Mouse (Mus musculus) embryo, embryonic 10.5 days (tissue): ENCODE results near the gene Fgfr4.
"Not testable (repeated sequence)": the region's sequence is repeated elsewhere in the genome, so short reads cannot be mapped to it uniquely, and the experiment has no call there.

Experiments
- DNase-seq: peaks from one replicate; pipeline ENCODE4 v3.0.0-alpha.2; 2015; ENCODE audit warnings: low spot score

Fgfr4 gene

DNA sequence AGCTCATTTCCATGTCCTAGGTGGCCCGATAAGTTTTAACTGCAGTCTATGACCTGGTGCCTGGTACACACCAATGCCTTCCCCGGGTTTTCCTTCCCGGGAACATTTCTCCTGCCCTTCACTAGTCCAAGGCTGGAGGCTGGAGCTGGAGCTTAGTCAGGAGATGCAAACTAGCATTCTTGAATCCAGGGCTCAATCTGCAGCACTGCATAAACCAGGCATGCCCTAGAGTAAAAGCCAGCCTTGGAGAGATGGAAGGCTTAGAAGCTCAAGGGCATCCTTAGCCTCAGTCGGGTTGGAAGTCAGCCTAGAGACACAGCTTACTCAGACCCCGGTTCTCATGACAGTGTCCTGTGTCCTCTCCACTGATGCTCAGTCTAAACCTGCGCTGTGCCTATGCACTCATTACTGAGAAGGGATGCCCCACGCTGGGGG, 19.9 kb downstream of the Fgfr4 start:
- no peak for DNase-seq

DNA sequence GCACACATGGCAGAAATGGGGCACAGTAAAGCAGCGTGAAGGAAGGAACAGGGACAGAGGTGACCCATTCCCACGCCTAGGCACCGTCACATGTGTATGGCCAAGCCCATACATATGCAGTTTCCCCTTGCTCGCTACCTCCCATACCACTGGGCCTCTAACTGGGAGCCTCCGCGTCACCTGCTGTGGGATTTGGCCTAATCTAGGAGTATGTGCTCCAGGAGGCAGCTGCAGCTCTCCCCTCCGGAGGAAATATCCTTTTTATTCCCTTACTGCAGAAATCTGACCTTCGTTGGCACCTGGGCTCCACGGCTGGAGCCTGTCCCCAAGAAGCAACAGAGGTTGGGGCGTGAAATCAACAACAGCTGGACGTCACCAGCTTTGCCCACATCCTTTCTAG, 21.9 kb downstream of the Fgfr4 start:
- no peak for DNase-seq

DNA sequence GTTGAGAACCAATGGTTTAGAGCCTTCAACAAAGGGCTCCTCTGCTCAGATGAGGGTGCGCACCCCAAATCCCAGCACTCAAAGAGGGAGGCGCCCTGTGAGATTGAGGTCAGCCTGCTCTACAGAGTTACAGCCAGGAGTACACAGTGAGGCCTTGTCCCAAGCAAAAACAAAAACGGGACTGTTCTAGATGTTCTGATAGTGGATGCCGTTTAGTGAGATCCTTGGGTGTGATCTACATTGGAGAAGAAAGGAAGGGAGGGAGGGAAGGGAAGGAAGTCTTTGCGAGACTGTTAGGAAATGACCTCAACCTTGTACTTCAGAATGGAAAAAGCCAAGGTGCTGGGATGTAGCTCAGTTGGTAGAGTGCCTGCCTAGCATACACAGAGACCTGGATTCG, 23.8 kb downstream of the Fgfr4 start:
- no peak for DNase-seq

DNA sequence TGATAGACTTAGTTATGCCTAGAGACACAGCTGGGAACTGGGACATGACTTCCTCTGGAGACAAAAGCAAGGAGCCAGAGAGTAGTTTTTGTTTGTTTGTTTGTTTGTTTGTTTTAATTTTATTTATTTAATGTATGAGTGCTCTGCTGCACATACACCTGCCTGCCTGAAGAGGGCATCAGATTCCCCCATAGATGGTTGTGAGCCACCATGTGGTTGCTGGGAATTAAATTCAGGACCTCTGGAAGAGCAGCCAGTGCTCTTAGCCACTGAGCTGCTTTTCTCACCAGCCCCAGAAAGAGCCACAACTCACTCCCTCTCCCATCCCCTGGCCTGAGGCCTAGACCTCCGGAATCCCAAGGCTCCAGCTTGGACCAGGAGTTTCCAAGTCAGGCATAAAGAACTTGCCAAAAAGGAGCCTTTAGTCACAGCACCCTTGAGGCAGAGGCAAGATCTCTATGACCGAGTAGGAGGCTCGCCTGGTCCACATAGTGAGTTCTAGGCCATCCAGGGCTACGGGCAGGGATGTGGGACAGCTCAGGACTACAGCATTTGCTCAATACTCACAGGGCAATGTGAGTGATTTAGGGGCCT, 25.6 kb downstream of the Fgfr4 start:
- no peak for DNase-seq

DNA sequence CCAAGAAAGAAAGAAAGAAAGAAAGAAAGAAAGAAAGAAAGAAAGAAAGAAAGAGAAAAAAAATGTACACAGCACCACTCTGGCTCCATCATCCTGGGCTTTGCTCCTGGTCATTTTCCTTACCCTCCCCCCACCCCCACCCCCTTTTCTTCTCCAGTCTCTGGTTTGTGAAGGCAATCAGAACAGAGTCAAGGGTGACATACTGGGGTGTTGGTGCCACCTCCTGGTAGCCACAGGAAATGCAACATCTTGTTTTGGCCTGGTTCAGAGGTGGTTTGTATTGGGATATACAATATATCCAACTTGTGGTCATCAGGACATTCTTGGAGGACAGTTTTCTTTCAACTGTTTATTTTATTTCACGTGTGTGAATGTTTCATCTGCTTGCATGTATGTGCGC, 26.1 kb downstream of the Fgfr4 start:
- peak; percentile 90 for DNase-seq

DNA sequence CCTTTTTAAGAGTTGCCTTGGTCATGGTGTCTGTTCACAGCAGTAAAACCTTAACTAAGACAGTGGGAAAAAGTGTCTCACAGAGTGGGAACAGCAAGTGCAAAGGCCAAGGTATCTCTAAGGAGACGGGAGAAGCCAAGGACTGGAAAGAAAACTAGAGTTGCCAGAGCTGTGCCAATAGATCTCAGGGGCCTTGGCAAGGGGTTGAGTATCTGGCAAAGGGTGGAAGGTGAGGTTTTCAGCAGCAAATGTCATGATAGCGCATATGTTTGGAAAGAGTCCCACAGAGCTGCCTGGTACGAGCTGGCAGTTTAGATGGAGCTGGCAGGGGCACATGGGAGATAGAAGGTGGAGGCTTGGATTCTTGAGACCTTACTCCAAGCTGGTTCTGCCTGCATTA, 27.2 kb downstream of the Fgfr4 start:
- DNase-seq = no peak

DNA sequence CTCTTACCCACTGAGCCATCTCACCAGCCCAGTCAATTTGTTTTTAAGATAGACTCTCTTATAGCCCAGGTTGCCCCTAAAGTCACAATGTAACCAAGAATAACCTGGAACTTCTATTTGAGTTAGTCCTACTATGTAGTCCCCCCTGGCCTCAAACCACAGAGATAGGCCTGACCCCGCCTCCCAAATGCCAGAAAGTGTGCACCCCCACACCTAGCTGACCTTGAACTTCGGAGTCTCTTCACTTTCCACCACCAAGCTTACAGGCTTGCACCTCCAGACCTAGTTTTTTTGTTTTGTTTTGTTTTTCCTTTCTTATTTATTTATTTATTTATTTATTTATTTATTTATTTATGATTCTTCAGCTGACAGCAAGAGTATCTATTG, 29.3 kb downstream of the Fgfr4 start:
- no peak for DNase-seq

DNA sequence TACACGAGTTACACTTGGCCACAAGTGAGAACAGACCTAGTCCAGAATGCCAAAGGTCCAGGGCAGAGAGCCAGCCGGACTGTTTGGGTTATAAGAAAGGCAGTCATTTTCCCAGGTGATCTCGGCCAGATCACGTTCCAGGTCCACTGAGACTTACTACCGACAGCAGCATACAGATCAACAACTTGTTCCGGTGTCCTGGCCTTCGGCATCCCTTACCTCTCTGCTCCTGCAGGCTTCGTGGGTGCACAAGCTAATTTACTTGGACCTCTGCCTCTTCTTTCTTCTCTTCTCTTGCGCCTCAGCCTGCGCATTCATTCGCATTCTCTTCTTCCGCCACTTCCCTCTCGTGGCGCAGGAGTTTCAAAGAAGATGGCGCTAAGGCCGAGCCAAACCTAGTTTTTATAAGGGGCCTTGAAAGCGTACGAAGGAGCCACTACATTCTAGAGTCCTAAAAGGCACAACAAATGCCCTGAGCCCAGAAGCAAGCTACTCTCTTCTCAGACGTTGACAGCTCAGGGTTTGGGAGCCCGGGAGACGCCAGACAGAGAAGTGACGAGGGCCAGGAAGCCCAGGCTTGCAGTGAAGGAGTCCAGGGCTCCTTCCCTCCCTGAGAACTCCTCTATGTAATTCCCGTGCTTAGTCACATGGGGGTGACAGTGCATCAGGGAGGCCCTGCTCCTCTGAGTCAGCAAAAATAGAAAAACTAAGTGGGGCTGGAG, 29.9 kb downstream of the Fgfr4 start:
- DNase-seq = peak; percentile 85

DNA sequence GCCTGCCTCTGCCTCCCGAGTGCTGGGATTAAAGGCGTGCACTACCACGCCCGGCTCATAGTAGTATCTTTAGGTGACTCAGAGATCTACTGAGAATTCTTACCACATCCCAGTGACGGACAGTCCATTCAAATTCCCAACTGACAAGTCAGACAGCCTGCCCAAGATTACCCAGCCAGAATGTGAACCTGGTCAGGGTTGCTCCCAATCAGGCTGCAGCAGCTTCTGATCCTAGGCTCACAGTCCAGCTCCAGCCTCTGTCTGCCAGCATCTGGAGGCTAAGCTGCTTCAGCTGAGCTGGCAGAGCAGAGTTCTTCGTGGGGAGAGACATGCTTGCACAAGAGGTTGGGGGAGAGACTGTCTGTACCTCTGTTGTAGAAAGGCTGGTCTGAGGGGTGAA, 30.9 kb downstream of the Fgfr4 start:
- no peak for DNase-seq

DNA sequence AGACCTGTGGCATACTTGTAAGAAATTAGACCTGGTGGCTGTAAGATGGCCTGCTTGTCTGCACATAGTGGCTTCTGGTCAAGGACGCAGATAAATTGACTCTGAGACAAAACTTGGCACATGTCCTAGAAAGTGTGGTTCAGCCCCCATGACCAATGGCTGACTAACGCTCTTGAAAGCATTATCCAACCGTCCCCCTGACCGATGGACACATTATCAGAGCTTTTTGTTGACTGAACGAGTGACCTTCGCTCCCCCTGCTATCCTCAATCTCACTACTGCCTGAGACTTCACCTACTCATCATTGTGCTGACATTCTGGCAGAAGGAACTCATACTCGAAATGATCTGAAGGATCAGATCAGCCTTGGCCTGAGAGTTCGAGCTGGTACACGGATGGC, 34.6 kb downstream of the Fgfr4 start:
- not testable (repeated sequence) for DNase-seq

DNA sequence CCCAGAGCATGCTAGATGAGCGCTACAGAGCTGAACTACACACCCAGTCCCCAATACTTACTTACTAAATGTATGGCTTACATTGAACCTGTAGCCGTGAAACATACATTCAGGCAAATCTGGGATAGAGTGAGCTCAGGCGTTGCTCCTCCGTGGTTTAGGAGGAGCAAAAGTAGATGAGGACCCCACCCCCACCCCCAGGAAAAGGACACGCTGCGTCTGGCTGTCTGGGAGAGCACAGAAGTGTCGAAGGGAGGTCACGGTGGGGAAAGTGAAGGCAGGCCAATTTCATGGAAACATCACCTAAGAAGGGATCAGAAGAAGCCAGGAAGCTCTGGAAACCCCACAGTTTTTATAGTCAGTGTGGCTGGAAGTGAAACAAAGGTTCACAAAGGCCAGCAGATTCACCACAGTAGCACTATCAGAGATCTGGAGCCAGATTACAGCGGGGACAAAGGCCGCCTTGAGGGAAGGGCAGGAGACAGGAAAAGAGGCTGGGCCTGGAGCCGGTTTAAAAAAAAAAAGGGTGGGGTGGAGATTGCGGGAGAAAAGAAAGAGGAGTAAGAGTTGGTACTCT, 37.2 kb downstream of the Fgfr4 start:
- DNase-seq = peak; percentile 73

DNA sequence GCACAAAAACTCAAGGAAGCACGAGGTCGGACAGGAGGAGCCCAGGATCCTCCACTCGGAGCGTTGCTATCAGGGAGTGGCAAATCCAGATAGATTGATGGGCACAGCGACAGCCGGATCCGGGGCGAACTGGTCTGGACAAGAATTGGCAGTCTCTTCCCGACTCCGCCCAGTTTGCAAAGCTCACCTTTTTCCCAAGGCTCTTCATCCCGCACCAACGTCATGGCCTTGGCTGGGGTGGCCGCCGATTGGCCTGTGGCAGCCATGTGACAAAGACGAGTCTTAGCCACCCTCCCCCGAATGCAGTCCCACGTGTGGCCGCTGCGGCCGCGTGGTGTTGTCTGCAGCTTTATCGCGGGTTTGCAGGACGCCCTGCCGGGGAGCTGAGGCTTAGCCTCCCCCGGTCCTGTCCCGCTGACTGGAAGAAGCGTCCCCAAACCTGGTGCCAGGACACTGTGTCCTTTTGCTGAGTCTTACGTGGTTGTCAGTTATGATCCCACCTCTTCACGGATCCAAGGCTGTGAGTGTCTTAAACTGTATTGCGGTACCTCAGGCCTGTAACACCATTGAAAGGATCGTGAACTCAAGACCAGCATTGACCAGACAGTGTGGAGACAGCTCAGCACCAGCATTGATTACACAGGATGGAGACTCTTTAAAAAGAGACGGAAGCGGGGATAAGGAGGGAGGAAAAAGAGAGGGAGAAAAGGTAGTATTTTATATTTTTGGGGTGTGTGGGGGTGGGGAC, 37.9 kb downstream of the Fgfr4 start:
- DNase-seq = peak; percentile 99

DNA sequence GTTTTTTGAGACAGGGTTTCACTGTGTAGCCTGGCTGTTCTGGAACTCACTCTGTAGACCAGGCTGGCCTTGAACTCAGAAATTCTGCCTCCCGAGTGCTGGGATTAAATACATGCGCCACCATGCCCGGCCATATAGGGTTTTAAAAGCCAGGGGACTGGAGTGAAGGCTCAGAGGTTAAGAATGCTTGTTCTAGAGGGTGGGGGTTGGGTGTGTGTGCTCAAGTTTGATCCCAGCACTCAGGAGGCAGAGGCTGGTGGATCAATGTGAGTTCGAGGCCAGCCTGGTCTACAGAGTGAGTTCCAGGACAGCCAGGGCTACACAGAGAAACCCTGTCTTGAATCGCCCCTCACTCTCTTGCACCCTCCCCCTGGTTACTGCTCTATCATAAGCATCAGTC, 39.1 kb downstream of the Fgfr4 start:
- DNase-seq = no peak

DNA sequence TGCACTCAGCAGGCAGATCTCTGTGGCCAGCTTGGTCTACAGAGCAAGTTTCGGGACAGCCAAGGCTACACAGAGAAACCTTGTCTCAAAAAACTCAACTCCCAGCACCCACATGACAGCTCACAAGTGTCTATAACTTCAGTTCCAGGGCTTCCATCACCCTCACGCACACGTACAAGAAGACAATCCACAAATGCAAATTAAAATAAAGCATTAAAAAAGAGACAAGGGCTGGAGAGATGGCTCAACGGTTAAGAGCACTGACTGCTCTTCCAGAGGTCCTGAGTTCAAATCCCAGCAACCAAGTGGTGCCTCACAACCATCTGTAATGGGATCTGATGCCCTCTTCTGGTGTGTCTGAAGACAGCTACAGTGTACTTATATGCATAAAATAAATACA, 50.3 kb downstream of the Fgfr4 start:
- not testable (repeated sequence) for DNase-seq

DNA sequence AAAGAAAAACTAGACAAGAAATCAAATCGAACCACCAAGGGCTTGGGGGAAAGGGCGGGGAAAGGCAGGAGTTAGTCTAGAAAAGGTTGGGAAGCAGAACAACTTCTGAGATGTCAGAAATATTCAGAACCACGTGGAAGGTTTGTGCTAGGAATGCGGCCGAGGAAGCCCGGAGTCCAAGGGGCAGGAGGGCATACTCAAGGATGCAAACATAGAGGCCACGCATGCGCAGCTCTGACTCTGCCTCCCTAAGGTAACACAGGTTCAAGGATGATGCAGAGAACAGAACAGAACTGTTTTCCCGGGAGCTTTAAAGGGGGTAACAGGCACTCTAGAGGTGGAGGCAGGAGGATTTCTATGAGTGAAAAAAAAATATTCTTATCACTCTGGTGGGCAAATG, 51.3 kb downstream of the Fgfr4 start:
- DNase-seq = no peak

DNA sequence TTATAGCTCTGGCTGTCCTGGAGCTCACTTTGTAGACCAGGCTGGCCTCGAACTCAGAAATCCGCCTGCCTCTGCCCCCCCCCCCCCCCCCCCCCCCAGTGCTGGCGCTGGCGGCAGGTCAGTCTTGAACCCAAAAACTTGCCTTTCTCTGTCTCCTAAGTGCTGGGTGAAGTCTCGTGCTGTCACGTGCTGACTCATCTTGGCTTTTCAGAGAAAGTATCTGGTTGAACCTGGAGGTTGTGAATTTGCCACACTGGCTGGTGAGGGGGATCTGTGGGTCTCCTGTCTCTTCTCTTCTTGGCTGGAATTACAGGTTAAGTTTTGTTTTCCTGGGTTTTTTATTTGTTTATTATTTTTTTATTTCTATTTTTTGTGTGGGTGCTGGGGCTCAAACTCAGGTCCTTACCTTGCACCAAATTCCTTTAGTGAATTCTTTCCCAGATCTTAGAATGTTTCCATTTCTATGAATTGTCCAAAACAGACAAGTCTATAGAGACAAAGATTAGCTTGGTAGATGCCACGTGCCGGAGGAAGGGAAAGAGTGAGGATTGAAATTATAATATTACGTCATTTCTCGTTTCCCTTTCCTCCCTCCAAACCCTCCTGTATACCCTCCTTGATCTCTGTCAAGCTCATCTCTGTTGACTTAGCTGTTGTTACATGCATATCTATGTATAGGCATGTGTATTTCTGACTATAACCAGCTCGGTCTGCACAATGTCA, 52.4 kb downstream of the Fgfr4 start:
- DNase-seq = no peak

DNA sequence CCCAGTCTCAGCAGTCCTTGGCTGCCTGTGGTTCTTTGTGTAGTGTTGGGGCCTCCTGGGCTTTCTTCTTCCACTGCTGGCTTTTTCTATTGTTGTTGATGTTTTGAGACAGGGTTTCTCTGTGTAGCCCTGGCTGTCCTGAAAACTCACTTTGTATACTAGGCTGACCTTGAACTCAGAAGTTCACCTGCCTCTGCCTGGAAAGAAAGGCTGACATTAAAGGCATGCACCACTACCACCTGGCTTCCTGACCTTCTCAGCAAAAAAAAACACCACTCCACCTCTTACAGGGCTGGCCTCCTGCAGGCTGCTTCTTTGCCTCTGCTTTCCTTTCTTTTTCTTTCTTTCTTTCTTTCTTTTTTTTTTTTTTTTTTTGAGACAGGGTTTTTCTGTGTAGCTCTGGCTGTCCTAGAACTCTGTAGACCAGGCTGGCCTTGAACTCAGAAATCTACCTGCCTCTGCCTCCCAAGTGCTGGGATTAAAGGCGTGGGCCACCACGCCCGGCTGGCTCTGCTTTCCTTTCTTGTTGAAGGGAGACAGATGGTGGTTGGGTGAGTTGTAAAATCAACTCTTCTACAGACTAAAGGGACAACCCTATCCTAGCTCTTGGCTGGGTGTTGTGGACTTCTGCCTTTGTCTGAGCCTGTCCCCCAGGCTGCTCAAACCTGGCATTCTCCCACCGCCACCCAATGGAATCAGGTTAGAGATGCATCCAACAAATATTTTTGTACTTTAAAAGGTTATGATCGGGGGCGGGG, 53.2 kb downstream of the Fgfr4 start:
- no peak for DNase-seq

DNA sequence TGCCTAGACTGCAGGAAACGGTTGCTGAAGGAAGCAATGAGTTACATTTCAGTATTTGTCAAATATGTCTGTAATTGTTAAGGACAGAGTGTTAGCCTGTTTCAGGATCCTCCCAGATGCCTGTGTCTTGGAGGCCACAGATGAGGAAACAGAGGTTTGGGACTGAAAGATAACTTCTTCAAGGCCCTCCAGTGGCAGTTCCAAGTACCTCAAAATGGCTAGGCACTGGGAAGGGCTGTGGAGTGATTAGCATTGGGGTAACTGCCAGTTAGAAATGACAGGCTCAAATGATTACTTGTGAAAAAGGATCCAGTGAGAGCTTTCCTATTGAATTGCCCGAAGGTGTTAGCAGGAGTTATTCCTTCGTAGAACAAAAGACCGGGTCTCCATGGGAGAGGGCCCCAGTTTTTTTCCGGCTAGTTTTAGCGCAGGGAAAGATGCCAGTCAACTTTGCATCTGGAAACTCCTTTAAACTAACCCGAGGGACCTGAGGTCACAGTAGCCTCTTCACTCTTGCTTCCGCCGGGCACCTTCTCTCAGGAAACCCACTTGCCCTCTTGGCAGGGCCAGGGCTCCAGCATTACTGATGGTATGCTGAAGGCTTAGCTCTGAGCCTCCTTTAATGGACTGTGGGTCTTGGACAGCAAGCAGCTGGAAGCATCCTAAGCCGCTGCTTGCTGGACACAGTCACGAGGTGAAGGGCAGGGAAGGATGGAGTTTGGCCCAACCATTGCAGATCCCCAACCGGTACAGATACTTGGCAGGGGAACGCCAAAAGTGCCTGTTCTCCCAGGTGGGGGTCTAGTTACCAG, 56.6 kb downstream of the Fgfr4 start:
- peak; percentile 20 for DNase-seq

DNA sequence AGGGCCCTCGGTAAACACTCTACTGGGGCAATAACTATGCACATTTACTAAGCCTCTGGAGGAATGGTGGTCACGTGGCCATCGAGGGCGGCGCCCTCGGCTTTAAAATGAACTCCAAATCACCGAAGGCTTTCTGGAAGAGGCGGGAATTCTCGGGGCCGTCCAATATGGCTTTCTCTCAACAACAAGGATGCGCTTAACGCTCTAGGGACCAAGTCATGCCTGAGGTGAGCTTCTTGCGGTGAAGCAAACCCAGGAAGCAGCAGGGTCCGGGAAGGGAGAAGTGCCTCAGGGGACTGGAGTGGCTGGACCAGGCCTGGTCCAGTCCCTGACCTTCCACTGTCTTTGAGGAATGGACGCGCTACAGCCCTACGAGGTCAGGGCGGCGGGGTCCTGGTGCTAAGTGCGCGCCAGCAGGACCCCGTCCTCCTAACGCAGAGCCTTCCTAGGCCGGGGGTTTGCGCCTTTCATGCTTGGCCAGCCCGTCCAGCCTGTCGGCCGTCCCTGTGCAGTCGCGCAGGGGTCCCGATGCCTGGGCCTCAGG, 57.3 kb downstream of the Fgfr4 start, which contains the start of gene Nsd1:
TSS of gene Nsd1 (plus strand) at position 134 of the 544 bp plus-strand sequence.
- no peak for DNase-seq
